Mouse (Mus musculus) ovary, postnatal 14 days (tissue): ENCODE measurements at regions not wholly inside any gene's neighbourhood (a gene's known extent, or its start where the extent isn't known, plus 50 kb on each side); places are given as distances from the start of the nearest gene placed in this dataset.

ENCODE experiments used
- DNase-seq: peaks from one replicate; pipeline ENCODE4 v3.0.0; 2022; ENCODE audit warnings: low spot score

DNA sequence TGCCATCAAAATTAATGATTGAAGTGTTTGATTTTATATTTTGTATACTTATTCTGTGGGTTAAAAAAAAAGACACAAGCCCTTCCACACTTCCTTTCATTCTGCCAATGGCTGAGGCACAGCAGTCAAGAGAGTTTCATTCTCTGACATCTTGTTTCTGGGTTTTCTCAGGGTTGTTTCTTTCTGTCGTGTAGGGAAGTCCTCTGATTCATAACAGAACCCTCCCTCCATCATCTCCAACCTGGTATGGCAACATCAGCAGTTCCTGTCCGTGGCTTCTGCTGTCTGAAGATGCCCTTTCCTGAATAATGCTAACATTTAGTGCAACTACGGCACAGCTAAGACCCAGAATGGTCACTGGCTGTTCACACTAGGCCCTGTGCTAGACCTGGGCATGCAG, 167.3 kb downstream of the Hs3st3b1 start:
- DNase-seq: no peak

DNA sequence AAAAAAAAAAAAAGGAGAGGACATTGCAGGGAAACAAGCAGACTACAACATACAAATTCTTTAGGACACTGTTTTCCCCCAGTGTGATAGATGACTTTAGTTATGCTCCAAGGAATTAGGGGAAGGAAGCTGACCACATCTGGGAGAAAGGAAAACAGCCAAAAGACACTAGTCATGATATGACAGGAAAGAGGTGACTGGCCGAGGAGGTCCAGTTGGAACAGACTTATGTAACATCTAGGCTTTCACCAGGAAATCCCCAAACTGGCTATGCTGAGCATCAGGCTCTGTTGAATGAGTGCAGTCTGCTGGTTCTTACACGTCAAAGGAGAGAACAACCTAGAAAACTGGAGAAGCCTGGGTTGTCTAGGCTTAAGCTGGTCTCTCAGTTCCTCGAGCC, 163.8 kb downstream of the Hs3st3b1 start:
- no peak for DNase-seq

- DNase-seq: no peak
These were observed 160.5 kb downstream of the Hs3st3b1 start for GRCm38 (mm10) chr11:63761561-63761960.

GRCm38 (mm10) chr11:63767631-63768250, 154.3 kb downstream of the Hs3st3b1 start:
- DNase-seq: no peak

GRCm38 (mm10) chr11:63769738-63770137, 152.4 kb downstream of the Hs3st3b1 start:
- DNase-seq: no peak

GRCm38 (mm10) chr11:63775382-63775781, 146.7 kb downstream of the Hs3st3b1 start:
- DNase-seq: no peak

GRCm38 (mm10) chr11:63779371-63779770, 142.7 kb downstream of the Hs3st3b1 start:
- DNase-seq: no peak

- no peak for DNase-seq
These were observed 139.8 kb downstream of the Hs3st3b1 start for GRCm38 (mm10) chr11:63781967-63782915.

DNA sequence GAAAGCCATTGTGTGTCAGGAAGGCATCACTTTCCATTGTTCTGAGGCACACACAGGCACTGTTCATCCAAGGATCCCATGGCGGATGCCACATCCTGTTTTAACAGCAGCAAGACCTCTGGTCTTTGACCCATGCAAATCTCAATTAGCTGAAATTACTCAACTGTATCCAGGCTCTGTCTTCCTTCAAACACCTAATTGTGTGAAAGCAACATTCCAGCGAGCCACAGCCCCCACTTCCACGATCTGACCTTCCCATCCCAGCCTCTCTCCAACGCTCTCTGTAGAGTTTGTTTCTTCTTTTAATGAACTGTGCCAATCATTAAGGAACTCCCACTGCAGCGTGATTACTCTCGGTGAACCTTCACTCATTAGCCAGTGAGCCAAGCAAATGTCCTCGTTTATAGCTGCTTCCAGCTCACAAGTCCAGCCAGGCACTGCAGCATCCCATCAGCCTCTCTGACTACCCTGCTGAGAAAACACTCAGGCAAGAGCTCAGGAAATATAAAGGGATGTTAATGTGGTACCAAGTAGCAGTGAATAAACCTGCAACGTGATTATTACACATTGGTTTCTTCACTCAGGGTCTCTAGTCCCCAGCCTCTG, 136.7 kb downstream of the Hs3st3b1 start:
- no peak for DNase-seq

DNA sequence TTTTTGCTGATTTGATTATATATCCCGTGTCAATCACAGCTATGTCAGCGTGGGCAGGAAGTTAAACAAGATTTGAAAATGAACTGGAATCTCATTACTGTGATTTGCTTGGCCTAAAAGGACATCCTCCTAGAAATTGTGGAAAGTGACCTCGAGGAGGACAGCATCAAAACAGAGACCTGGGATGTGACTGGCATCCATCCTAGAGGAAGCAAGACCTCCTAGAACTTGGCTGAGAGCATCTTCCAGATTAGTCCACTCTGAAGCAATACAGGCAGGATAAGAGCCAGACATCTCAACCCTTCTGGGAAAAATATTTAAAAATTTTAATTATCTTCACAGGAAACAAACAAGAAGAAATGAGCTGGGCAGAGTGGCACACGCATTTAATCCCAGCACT, 136.1 kb downstream of the Hs3st3b1 start:
- no peak for DNase-seq

DNA sequence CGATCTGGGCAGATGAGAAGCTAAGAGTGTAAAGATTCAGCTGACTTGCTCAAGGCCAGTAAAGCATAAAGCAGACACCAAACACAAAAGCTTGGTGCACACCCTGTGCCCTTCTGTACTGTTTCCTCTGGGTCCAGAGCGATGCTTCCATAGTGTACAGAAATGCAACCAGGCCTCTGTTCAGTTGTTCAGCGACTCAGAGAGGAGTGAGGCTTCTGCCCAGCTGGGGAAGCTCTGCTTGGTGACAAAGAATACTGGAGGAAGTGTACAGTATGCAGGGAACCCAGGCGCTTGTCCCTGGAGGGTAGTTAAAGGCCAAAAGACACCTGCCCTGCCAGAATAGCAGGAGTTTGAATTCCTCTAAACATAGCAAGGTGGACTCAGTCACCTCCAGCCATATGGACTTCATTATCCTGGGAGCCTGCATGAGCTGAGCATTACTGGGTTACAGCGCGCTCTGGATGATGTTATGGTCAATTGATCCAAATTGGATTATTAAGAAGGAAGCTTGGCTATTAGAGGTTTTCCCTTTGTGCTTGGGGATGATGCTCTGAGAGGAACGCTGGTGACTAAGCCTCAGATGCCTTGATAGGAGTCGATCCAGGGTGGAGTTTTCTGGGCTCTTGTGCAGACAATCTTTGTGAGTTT, 132.5 kb downstream of the Hs3st3b1 start:
- no peak for DNase-seq

DNA sequence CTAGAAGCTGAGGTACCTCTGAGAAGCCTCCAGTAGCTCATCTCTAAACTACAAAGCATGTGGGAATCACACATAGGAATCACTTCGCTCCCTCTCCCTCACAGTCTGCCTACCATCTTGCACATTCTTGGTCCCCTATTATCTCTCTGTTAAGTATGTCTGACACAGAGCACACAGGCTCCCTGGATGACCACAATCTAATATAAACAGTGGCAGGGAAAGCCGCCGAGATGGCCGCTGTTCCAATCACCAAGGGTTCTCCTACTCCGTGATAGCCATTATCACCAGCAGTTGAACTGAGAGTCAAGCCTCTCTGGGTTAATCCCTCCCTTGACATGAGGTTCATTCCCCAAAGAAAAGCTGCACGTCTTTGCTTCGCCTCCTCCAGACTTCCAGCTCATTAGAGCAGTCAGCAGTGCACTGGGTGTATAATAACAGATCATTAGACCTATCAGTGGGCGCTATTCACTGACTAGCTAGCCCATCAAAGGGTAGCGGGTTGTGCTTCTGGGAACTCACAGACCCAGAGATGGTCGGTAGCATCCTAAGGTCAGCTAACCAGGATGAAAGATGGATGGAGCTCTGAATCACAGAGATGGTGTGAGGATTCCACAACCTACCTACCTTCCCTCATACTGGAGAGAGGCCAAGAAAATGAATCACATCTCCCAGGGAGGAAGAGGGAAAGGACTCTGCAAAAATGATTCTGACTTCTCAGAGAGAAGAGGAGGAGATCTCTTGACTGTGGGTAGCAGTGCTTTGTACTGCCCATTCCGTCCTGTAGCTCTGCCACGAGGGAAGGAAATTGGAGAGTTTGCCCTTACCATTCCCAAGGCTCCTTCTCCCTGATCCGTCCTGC, 130.9 kb downstream of the Hs3st3b1 start:
- no peak for DNase-seq

DNA sequence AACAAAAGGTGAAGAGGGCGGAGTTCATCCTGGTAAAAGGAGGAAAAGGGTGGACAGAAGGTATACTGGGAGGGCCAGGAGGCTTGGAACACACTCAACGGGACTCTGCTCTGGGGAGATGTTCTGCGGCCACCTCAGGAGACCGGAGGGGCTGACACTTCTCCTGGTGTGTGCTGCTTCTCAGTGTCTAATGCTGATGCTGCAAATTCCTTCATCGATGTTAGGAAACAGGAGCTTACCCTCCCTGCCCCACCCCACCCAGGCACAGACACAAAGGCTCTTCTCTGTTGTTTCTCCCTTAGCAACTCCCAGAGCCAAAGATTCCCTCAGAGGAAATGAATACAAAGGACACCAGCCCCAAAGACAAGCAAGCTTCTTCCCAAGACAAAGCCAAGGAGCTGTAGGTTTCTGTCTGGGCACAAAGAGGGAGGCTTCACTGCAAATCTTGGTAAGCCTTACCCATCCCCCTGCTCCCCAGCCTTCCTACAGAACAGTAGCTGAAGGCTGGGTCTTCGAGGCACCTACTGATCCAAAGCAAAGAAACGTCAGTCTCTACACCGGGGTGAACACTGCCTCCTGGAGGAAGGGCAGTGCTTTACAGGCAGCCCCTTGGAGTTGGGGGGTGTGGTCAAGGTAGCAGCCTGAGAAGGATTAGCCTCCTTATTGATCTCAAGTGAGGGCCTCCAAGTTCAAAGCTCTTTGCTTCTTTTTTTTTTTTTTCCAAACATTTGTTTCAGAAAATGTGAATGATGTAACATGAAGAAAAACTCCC, 128.2 kb downstream of the Hs3st3b1 start:
- DNase-seq: no peak

GRCm38 (mm10) chr11:63812146-63812545, 109.9 kb downstream of the Hs3st3b1 start:
- no peak for DNase-seq

- DNase-seq: no peak
These were observed 99.2 kb downstream of the Hs3st3b1 start for GRCm38 (mm10) chr11:63822847-63823246.

- no peak for DNase-seq
These were observed 94.8 kb downstream of the Hs3st3b1 start for GRCm38 (mm10) chr11:63827271-63827762.

DNA sequence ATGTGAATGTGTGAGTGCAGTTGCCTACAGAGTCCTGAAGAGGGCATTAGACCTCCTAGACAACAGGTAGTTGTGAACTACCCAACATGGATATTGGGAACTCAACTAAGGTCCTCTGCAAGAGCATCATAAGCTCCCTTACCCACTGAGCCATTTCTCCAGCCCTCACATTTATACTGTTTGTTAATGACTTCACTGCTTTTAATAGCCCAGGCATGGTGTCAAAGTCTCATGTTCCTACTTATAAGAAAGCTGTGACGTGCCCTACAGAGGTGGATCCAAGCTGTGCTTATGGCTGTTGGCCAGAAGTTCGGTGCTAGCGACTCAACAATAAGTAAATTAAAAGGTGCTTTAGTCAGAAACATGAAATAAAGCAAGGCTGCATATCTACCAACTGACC, 88.6 kb downstream of the Hs3st3b1 start:
- DNase-seq: no peak

DNA sequence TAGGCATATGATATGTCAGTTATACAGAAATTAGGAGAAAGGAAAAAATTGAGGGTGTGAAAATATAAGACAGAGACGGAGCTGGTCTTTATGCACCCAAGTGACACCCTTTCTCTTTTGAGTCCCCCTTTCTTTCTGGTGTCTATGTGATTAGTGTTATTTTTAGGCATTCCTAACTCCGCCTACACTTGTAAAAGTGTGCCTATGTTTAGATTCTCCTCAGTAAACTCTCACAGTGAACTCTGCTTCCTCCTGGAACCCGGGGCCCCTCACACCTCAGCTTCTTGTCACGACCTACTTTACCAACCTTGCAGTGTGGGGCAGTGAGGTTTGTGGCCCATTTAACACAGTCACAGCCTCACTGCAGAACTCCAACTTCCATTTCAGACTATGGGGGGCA, 88.0 kb downstream of the Hs3st3b1 start:
- DNase-seq: no peak

DNA sequence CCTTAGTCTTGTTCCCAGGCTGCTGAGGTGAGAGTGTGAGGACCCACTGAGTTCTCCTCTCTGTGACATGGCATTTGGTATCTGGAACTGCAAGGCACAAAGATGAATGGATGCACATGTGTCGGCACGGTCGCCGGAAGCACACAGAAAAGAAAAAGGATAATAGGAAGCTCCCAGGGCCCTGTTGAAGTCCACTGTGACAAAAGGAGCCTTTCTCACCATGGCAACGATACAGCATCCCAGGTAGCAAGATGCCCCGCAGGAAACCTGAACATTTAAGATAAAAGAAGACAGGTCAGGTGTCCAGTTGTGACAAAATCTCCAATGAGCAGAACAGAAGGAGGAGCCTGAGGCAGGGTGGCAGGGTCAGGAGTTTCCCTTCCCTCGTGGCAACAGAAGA, 87.5 kb downstream of the Hs3st3b1 start:
- no peak for DNase-seq
